Mouse (Mus musculus): ENCODE data around the gene Oit3. TPM values are rescaled to one million over a fixed set of nuclear protein-coding genes. Genes with fewer than 3 reads are reported as not detected.

The Oit3 gene
- total RNA-seq, 2 experiments from 2014 or later, result not detected

Other genes with a start within 250 kb of the Oit3 start
- 10 to 100 TPM; 15.0 to 16.6 TPM for gene Sept10, start 219.9 kb downstream of the Oit3 start, total RNA-seq (2021)
- gene Sowahc, start 219.8 kb downstream of the Oit3 start, total RNA-seq (2021), result 1 to 10 TPM; 1.3 to 2.7 TPM
- gene P4ha1, start 118.5 kb downstream of the Oit3 start, total RNA-seq (2021), result 10 to 100 TPM; 49.0 to 79.8 TPM
- gene Gm10273, start 46.1 kb downstream of the Oit3 start, total RNA-seq (2021), result 100 to 1,000 TPM; 149 to 195 TPM
- gene Pla2g12b, start 38.1 kb downstream of the Oit3 start, total RNA-seq (2021), result not detected
- not detected for gene Gm10322, start 174.3 kb upstream of the Oit3 start, total RNA-seq (2021)
- 10 to 100 TPM; 21.3 to 22.6 TPM for gene Mcu, start 174.9 kb upstream of the Oit3 start, total RNA-seq (2021)